Comparison of ENCODE assay signal across 27 mouse cellular contexts in the genomic region with DNA sequence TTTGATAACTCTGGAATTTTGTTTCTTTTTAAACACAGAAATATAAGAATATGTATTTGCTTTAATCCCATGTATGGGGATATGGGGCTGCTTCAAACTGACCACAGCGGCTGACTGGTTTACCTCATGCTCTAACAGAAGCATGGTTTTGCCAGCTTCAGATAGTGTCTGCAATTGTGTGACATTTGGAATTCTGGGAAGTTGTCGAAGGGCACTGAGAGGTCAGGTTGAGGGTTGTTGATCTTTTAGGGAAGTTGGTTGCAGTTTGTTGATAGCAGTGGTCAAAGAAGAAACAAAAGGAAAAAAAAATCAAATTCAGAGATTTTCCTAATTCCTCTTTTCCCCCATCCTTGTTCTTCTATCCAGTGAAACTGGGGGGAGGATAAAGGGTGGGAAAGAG.
"Had no signal": no experiment of that assay in that cellular context is flagged by ENCODE, and none has a peak within 500 bp of the region (broad histone marks: within the 10 kb centered on the region; RNA-seq: fewer than 3 reads in every experiment).

No protein-coding gene starts in this region.

- H3K9me3 ChIP-seq: embryonic facial prominence, embryonic 10.5 days; embryonic facial prominence, embryonic 12.5 days; embryonic facial prominence, embryonic 13.5 days; embryonic facial prominence, embryonic 15.5 days; forebrain, embryonic 10.5 days; forebrain, embryonic 12.5 days; forebrain, embryonic 13.5 days; forebrain, embryonic 15.5 days had no signal

- H3K27me3 ChIP-seq: embryonic facial prominence, embryonic 12.5 days; embryonic facial prominence, embryonic 13.5 days; embryonic facial prominence, embryonic 15.5 days; forebrain, embryonic 12.5 days; forebrain, embryonic 13.5 days; forebrain, embryonic 15.5 days had no signal

- H3K36me3 ChIP-seq: embryonic facial prominence, embryonic 10.5 days; embryonic facial prominence, embryonic 12.5 days; embryonic facial prominence, embryonic 13.5 days; embryonic facial prominence, embryonic 15.5 days; forebrain, embryonic 10.5 days; forebrain, embryonic 12.5 days; forebrain, embryonic 15.5 days had no signal

- H3K27ac ChIP-seq: embryonic facial prominence, embryonic 10.5 days; embryonic facial prominence, embryonic 12.5 days; embryonic facial prominence, embryonic 13.5 days; embryonic facial prominence, embryonic 15.5 days; forebrain, embryonic 10.5 days; forebrain, embryonic 12.5 days; forebrain, embryonic 13.5 days; forebrain, embryonic 15.5 days; heart, adult 2 months had no signal

- H3K4me3 ChIP-seq: embryonic facial prominence, embryonic 10.5 days; embryonic facial prominence, embryonic 12.5 days; embryonic facial prominence, embryonic 13.5 days; embryonic facial prominence, embryonic 15.5 days; erythroblast, embryonic 14.5 days; forebrain, embryonic 10.5 days; forebrain, embryonic 12.5 days; forebrain, embryonic 13.5 days; forebrain, embryonic 15.5 days; heart, adult 2 months had no signal

- H3K9ac ChIP-seq: embryonic facial prominence, embryonic 12.5 days; embryonic facial prominence, embryonic 13.5 days; embryonic facial prominence, embryonic 15.5 days; forebrain, embryonic 12.5 days; forebrain, embryonic 13.5 days; forebrain, embryonic 15.5 days; forebrain, postnatal 0 days had no signal

- H3K4me1 ChIP-seq: embryonic facial prominence, embryonic 12.5 days had no signal

- ATAC-seq: forebrain, embryonic 13.5 days; forebrain, embryonic 14.5 days; forebrain, embryonic 15.5 days; forebrain, embryonic 16.5 days; forebrain, postnatal 0 days had no signal

- DNase-seq: cerebellum, adult 2 months; cerebellum, adult 8-10 months; cerebellum, adult 9-10 months; cerebellum, adult 9-11 months; cerebellum, postnatal 10 days; cerebellum, postnatal 14 days; cerebellum, postnatal 25 days; cerebellum, postnatal 36 days; embryo, embryonic 11 days; forebrain, postnatal 0 days; gastrocnemius, adult 2 months; gastrocnemius, postnatal 10 days; gastrocnemius, postnatal 14 days; gastrocnemius, postnatal 25 days; gastrocnemius, postnatal 36 days; heart, adult 2 months had no signal

- H3K4me2 ChIP-seq: embryonic facial prominence, embryonic 12.5 days; embryonic facial prominence, embryonic 13.5 days; embryonic facial prominence, embryonic 15.5 days; forebrain, embryonic 12.5 days; forebrain, embryonic 13.5 days; forebrain, embryonic 15.5 days had no signal
